31 mouse cellular contexts compared by ENCODE assay signal in genomic region chr6:61588999-61589398, GRCm38 (mm10).
"Had no signal": no experiment of that assay in that cellular context is flagged by ENCODE, and none has a peak within 500 bp of the region (broad histone marks: within the 10 kb centered on the region; RNA-seq: fewer than 3 reads in every experiment).

No protein-coding gene starts in this region.

- H3K4me1 ChIP-seq: limb, embryonic 10.5 days; limb, embryonic 12.5 days; limb, embryonic 13.5 days; limb, embryonic 15.5 days; liver, embryonic 12.5 days; liver, embryonic 13.5 days; liver, embryonic 15.5 days; lung, embryonic 15.5 days; megakaryocyte, embryonic 14.5 days; midbrain, embryonic 10.5 days; midbrain, embryonic 12.5 days; midbrain, embryonic 13.5 days; midbrain, embryonic 15.5 days; neural tube, embryonic 12.5 days had no signal

- H3K4me2 ChIP-seq: limb, embryonic 12.5 days; limb, embryonic 13.5 days; limb, embryonic 15.5 days; liver, embryonic 11.5 days; liver, embryonic 12.5 days; liver, embryonic 13.5 days; liver, embryonic 15.5 days; lung, embryonic 14.5 days; lung, embryonic 15.5 days; midbrain, embryonic 11.5 days; midbrain, embryonic 12.5 days; midbrain, embryonic 13.5 days; midbrain, embryonic 15.5 days; neural tube, embryonic 12.5 days had no signal

- DNase-seq: left cerebral cortex, postnatal 4 days; liver; liver, embryonic 13.5 days; liver, postnatal 0 days; lung, adult 18-20 months; lung, adult 2 months; lung, embryonic 14.5 days; lung, postnatal 10 days; lung, postnatal 14 days; lung, postnatal 36 days; lung, postnatal 4 days; midbrain, embryonic 14.5 days had no signal

- H3K9me3 ChIP-seq: limb, embryonic 10.5 days; limb, embryonic 12.5 days; limb, embryonic 13.5 days; limb, embryonic 15.5 days; liver, embryonic 12.5 days; liver, embryonic 13.5 days; liver, embryonic 15.5 days; lung, embryonic 15.5 days; megakaryocyte, embryonic 14.5 days; midbrain, embryonic 10.5 days; midbrain, embryonic 12.5 days; midbrain, embryonic 13.5 days; midbrain, embryonic 15.5 days; neural tube, embryonic 12.5 days had no signal

- ATAC-seq: liver, embryonic 12.5 days; liver, postnatal 0 days; lung, postnatal 0 days; midbrain, embryonic 13.5 days; midbrain, embryonic 15.5 days; midbrain, embryonic 16.5 days had no signal

- H3K4me3 ChIP-seq: limb, embryonic 10.5 days; limb, embryonic 12.5 days; limb, embryonic 13.5 days; limb, embryonic 15.5 days; liver, embryonic 12.5 days; liver, embryonic 13.5 days; liver, embryonic 15.5 days; lung, embryonic 15.5 days; megakaryocyte, embryonic 14.5 days; midbrain, embryonic 10.5 days; midbrain, embryonic 12.5 days; midbrain, embryonic 13.5 days; midbrain, embryonic 15.5 days; neural tube, embryonic 12.5 days had no signal

- H3K27me3 ChIP-seq: limb, embryonic 12.5 days; limb, embryonic 13.5 days; limb, embryonic 15.5 days; liver, embryonic 12.5 days; liver, embryonic 13.5 days; liver, embryonic 15.5 days; lung, embryonic 15.5 days; megakaryocyte, embryonic 14.5 days; midbrain, embryonic 12.5 days; midbrain, embryonic 13.5 days; midbrain, embryonic 15.5 days; neural tube, embryonic 12.5 days had no signal

- H3K9ac ChIP-seq: limb, embryonic 12.5 days; limb, embryonic 13.5 days; limb, embryonic 15.5 days; liver, embryonic 12.5 days; liver, embryonic 13.5 days; liver, embryonic 14.5 days; liver, embryonic 15.5 days; liver, postnatal 0 days; lung, embryonic 14.5 days; lung, embryonic 15.5 days; midbrain, embryonic 12.5 days; midbrain, embryonic 13.5 days; midbrain, embryonic 15.5 days; neural tube, embryonic 12.5 days had no signal

- H3K27ac ChIP-seq: limb, embryonic 10.5 days; limb, embryonic 12.5 days; limb, embryonic 13.5 days; limb, embryonic 15.5 days; liver, embryonic 12.5 days; liver, embryonic 13.5 days; liver, embryonic 14.5 days; liver, embryonic 15.5 days; lung, embryonic 15.5 days; macrophage; midbrain, embryonic 10.5 days; midbrain, embryonic 12.5 days; midbrain, embryonic 13.5 days; midbrain, embryonic 15.5 days; neural tube, embryonic 12.5 days had no signal

- H3K36me3 ChIP-seq: limb, embryonic 10.5 days; limb, embryonic 12.5 days; limb, embryonic 13.5 days; limb, embryonic 15.5 days; liver, embryonic 12.5 days; liver, embryonic 13.5 days; liver, embryonic 15.5 days; lung, embryonic 15.5 days; midbrain, embryonic 10.5 days; midbrain, embryonic 12.5 days; midbrain, embryonic 13.5 days; midbrain, embryonic 15.5 days; neural tube, embryonic 12.5 days had no signal
